Mouse (Mus musculus) bone marrow, adult 2 months (tissue): ENCODE measurements around the gene Nav2. TPM values are rescaled to one million over a fixed set of nuclear protein-coding genes. Genes with fewer than 3 reads are reported as not detected.

Experiments used
- H3K27ac ChIP-seq: fragments of 200-500 bp; 2 replicates; pipeline ENCODE4 v1.5.1; 2012; ENCODE audit warnings: low read depth, mild to moderate bottlenecking, control low read depth, inconsistent platforms, low read length; ENCODE audit not compliant: control insufficient read depth, poor library complexity, insufficient read depth
- H3K4me1 ChIP-seq: fragments of 200-500 bp; 2 replicates; pipeline ENCODE4 v1.6.1; 2011; ENCODE audit warnings: low read length; ENCODE audit not compliant: control insufficient read depth, insufficient read depth
- H3K4me3 ChIP-seq: fragments of 200-500 bp; replicated peaks from 2 replicates; pipeline ENCODE3; 2011; ENCODE audit warnings: mild to moderate bottlenecking, low read depth, low read length, control low read depth; ENCODE audit not compliant: control insufficient read depth
- CTCF ChIP-seq: fragments of 200-500 bp; IDR thresholded peaks from 2 replicates; pipeline ENCODE4 v1.5.1; 2011; ENCODE audit warnings: low read length, control low read depth; ENCODE audit not compliant: control insufficient read depth, insufficient read depth
- POLR2A ChIP-seq: fragments of 200-500 bp; IDR thresholded peaks from 2 replicates; pipeline ENCODE4 v1.6.1; 2011; ENCODE audit warnings: low read depth, mild to moderate bottlenecking, control low read depth, low read length, borderline replicate concordance; ENCODE audit not compliant: control insufficient read depth
- WGBS: fragments of 180-500 bp; shearing (Covaris S2); methylation state at CpG from one replicate; pipeline ENCODE4 v1.1.7; 2018; 5-methylcytosine and 5-hydroxymethylcytosine counted together
- polyA plus RNA-seq: library from polyadenylated mRNA; stranded (reverse); fragments of >200 nt; gene quantifications from 2 replicates; pipeline ENCODE4 v1.2.4, GENCODE M21; 2011; ENCODE audit warnings: low replicate concordance; ENCODE audit not compliant: missing spikeins, insufficient read depth, insufficient read length

The Nav2 gene
- polyA plus RNA-seq, 1 experiment = 8.5 TPM

- TF ChIP-seq POLR2A = no peak
- no peak overlapping the region for H3K4me3 ChIP-seq
- H3K27ac ChIP-seq = no peak overlapping the region
- no peaks in the 10 kb centered on the region for H3K4me1 ChIP-seq
- 90% methylated on average over 3 of the region's 3 CpGs for WGBS
Measured at GRCm38 (mm10) chr7:49373661-49374060, 465.1 kb downstream of the Nav2 start.

GRCm38 (mm10) chr7:49375499-49375974 is 467.0 kb downstream of the Nav2 start:
- TF ChIP-seq CTCF (no peak), POLR2A (no peak)
- Histone ChIP-seq H3K4me1 (no peaks in the 10 kb centered on the region), H3K27ac (no peak overlapping the region), H3K4me3 (no peak overlapping the region)
- WGBS = 66% methylated on average over 9 of the region's 9 CpGs

GRCm38 (mm10) chr7:49378608-49379007 is 470.1 kb downstream of the Nav2 start:
- Histone ChIP-seq H3K4me3 (no peak overlapping the region), H3K27ac (no peak overlapping the region), H3K4me1 (no peaks in the 10 kb centered on the region)
- TF ChIP-seq POLR2A = no peak
- no peak for TF ChIP-seq CTCF
- 77% methylated on average over 5 of the region's 5 CpGs for WGBS

GRCm38 (mm10) chr7:49380940-49381339 is 472.4 kb downstream of the Nav2 start:
- Histone ChIP-seq H3K4me3 (no peak overlapping the region), H3K4me1 (no peaks in the 10 kb centered on the region), H3K27ac (no peak overlapping the region)
- 75% methylated on average over 9 of the region's 9 CpGs for WGBS
- TF ChIP-seq CTCF = no peak
- TF ChIP-seq POLR2A = no peak

GRCm38 (mm10) chr7:49382884-49383283 is 474.4 kb downstream of the Nav2 start:
- no peak overlapping the region for H3K4me3 ChIP-seq
- TF ChIP-seq POLR2A = no peak
- no peak for TF ChIP-seq CTCF
- no peak overlapping the region for H3K27ac ChIP-seq
- 42% methylated on average over 10 of the region's 10 CpGs for WGBS
- H3K4me1 ChIP-seq = no peaks in the 10 kb centered on the region

- TF ChIP-seq POLR2A = no peak
- no peak for TF ChIP-seq CTCF
- WGBS = 75% methylated on average over 2 of the region's 2 CpGs
- no peak overlapping the region for H3K4me3 ChIP-seq
- no peak overlapping the region for H3K27ac ChIP-seq
- H3K4me1 ChIP-seq = no peaks in the 10 kb centered on the region
Measured at GRCm38 (mm10) chr7:49388137-49388536, 479.6 kb downstream of the Nav2 start.

GRCm38 (mm10) chr7:49390312-49390711 is 481.8 kb downstream of the Nav2 start:
- Histone ChIP-seq H3K4me3 (no peak overlapping the region), H3K27ac (no peak overlapping the region), H3K4me1 (no peaks in the 10 kb centered on the region)
- WGBS = 76% methylated on average over 3 of the region's 3 CpGs
- no peak for TF ChIP-seq CTCF
- TF ChIP-seq POLR2A = no peak

- Histone ChIP-seq H3K4me1 (no peaks in the 10 kb centered on the region), H3K27ac (no peak overlapping the region), H3K4me3 (no peak overlapping the region)
- TF ChIP-seq POLR2A (no peak), CTCF (no peak)
- WGBS = 80% methylated on average over 9 of the region's 9 CpGs
Measured at GRCm38 (mm10) chr7:49390829-49391228, 482.3 kb downstream of the Nav2 start.

GRCm38 (mm10) chr7:49392180-49392579 is 483.7 kb downstream of the Nav2 start:
- 72% methylated on average over 3 of the region's 3 CpGs for whole genome bisulfite sequencing
- TF ChIP-seq CTCF (no peak), POLR2A (no peak)
- Histone ChIP-seq H3K27ac (no peak overlapping the region), H3K4me1 (no peaks in the 10 kb centered on the region; the same call in 1 of the 2 replicates), H3K4me3 (no peak overlapping the region)

- no peak overlapping the region for H3K27ac ChIP-seq
- TF ChIP-seq POLR2A (no peak), CTCF (no peak)
- no peaks in the 10 kb centered on the region; the same call in none of the 2 replicates for H3K4me1 ChIP-seq
- H3K4me3 ChIP-seq = no peak overlapping the region
- 70% methylated on average over 3 of the region's 3 CpGs for WGBS
Measured at GRCm38 (mm10) chr7:49392834-49393233, 484.3 kb downstream of the Nav2 start.
